Mouse (Mus musculus): ENCODE data around the gene Zic4. TPM values are rescaled to one million over a fixed set of nuclear protein-coding genes. Genes with fewer than 3 reads are reported as not detected.

Gene Zic4
- polyA plus RNA-seq, 1 experiment from 2014 or later: not detected

DNA sequence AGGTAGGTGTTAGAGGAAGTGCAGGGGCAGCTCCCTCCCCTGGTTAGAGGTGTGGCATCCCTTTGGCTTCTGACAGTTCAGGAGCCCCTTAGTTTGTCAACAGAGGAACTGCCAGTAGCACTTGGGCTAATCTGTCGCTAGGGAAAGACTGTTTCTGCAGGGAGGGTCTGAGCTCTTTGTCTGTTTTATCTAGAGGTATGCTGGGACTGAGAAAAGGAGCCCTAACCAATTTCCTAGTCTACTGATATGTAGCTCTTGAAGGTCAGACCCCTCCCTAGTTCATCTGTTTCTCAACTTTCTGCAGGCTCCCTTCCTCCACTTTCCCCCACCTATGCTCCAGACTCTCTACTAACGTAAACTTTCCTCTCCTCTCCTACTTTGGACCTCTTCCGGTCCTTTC is 47.6 kb downstream of the Zic4 start:
- WGBS: 2% methylated on average over 3 of the region's 3 CpGs
- Histone ChIP-seq H3K9ac (ENCODE audit: low read length) (no peak overlapping the region), H3K9me3 (ENCODE audit: control insufficient read depth, low read length) (no peaks in the 10 kb centered on the region), H3K4me1 (replicated peaks; ENCODE audit: control insufficient read depth, insufficient read depth, low read length) (no peaks in the 10 kb centered on the region), H3K4me3 (ENCODE audit: low read length) (no peak overlapping the region), H3K27ac (ENCODE audit: low read length) (no peak overlapping the region), H3K36me3 (ENCODE audit: control insufficient read depth, insufficient read depth, low read length) (no peaks in the 10 kb centered on the region), H3K27me3 (ENCODE audit: control insufficient read depth, insufficient read depth, low read depth, low read length) (peaks cover 60% of the 10 kb centered on the region), H3K4me2 (ENCODE audit: low read depth, low read length) (no peak overlapping the region)
- no peak for ATAC-seq (ENCODE audit: low read depth)

DNA sequence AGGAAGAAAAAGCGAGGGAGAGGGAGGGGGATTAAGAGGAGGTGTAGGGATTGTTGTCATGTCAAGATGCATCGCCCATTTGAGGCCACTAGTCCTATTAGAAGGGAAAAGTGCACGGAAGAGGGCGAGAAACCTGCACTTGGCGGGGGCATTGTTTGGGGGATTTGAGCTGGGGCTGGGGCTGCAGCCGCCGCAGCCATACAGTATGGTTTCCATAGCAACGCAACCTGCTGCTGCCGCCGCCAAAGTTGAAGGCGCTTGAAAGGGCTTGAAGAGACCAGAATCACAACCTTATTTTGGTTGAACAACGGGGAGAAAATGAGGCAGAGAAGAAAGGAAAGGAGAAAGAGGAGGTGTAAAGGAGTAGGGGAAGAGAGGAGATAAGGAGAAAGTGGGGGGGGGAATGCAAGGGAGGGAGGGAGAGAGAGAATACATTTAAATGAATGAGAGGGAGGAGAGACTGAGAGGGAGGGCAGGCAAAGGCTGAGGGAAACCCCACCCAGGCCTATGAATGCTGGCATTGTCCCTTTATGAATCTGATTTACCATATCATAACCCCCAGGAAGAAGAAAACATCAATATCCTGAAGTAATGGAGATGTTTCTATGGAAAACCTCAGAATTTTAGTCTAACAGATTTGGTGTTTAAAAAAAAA is 51.9 kb downstream of the Zic4 start:
- Histone ChIP-seq H3K27ac (ENCODE audit: low read length) (no peak overlapping the region), H3K9ac (ENCODE audit: low read length) (no peak overlapping the region), H3K9me3 (ENCODE audit: control insufficient read depth, low read length) (no peaks in the 10 kb centered on the region), H3K4me1 (replicated peaks; ENCODE audit: control insufficient read depth, insufficient read depth, low read length) (no peaks in the 10 kb centered on the region), H3K27me3 (ENCODE audit: control insufficient read depth, insufficient read depth, low read depth, low read length) (peaks cover 49% of the 10 kb centered on the region), H3K4me2 (ENCODE audit: low read depth, low read length) (no peak overlapping the region), H3K36me3 (ENCODE audit: control insufficient read depth, insufficient read depth, low read length) (no peaks in the 10 kb centered on the region), H3K4me3 (ENCODE audit: low read length) (no peak overlapping the region)
- no peak for ATAC-seq (ENCODE audit: low read depth)
- under 1% methylated on average over 12 of the region's 12 CpGs for WGBS

DNA sequence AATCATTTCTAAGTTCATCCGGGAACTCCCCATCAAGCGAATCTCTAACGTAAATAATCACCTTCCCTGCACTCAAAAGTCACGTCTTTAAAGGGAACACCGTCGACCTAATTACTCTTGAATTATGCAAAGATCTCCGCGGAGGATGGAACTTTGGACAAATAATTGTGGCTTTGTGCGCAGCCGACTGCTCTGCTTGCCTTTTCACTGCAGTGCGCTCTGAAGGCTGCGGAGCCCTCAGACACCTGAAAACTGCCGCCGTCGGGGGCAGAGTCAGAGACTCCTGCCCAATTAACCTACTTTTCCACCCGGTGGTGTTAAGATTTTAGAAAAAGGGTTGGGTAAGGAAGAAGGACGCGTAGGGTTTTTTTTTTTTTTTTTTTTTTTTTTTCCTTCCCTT is 58.2 kb downstream of the Zic4 start:
- peaks cover 25% of the 10 kb centered on the region for H3K27me3 ChIP-seq (ENCODE audit: control insufficient read depth, insufficient read depth, low read depth, low read length)

More for the DNA sequence above, 58.2 kb downstream of the Zic4 start:
- Histone ChIP-seq H3K9me3 (ENCODE audit: control insufficient read depth, low read length) (no peaks in the 10 kb centered on the region), H3K36me3 (ENCODE audit: control insufficient read depth, insufficient read depth, low read length) (no peaks in the 10 kb centered on the region), H3K4me2 (ENCODE audit: low read depth, low read length) (no peak overlapping the region), H3K4me3 (ENCODE audit: low read length) (no peak overlapping the region), H3K27ac (ENCODE audit: low read length) (no peak overlapping the region), H3K4me1 (replicated peaks; ENCODE audit: control insufficient read depth, insufficient read depth, low read length) (no peaks in the 10 kb centered on the region), H3K9ac (ENCODE audit: low read length) (no peak overlapping the region)
- WGBS: 3% methylated on average over 18 of the region's 18 CpGs
- ATAC-seq (ENCODE audit: low read depth): no peak

Other genes with a start within 250 kb of the Zic4 start
- gene Zic1, start 3.4 kb downstream of the Zic4 start, polyA plus RNA-seq (2015; fragmentation: Nextera tagmentation; extraction: Ambion mirVana): 0.09 TPM in 1 of 2 replicates, not detected in the other

All from lung, embryonic 16.5 days (tissue).